Mouse (Mus musculus) erythroblast, embryonic 14.5 days (primary cell): Measurements from ENCODE around the gene Abtb2. TPM values are rescaled to one million over a fixed set of nuclear protein-coding genes. Genes with fewer than 3 reads are reported as not detected.

Source experiments
- H3K27me3 ChIP-seq: 2 replicates; pipeline ENCODE4 v1.6.1; 2012; ENCODE audit warnings: inconsistent platforms; ENCODE audit not compliant: control insufficient read depth
- H3K36me3 ChIP-seq: 2 replicates; pipeline ENCODE4 v1.6.1; 2012; ENCODE audit warnings: mild to moderate bottlenecking, inconsistent platforms; ENCODE audit not compliant: control insufficient read depth
- H3K4me1 ChIP-seq: 2 replicates; pipeline ENCODE4 v1.6.1; 2012; ENCODE audit warnings: inconsistent platforms; ENCODE audit not compliant: control insufficient read depth
- H3K4me3 ChIP-seq: replicated peaks from 2 replicates; pipeline ENCODE3; 2012; ENCODE audit warnings: moderate library complexity, mild to moderate bottlenecking, inconsistent platforms
- H3K9me3 ChIP-seq: 2 replicates; pipeline ENCODE4 v1.6.1; 2012; ENCODE audit warnings: low read length, inconsistent platforms, mixed read lengths; ENCODE audit not compliant: control insufficient read depth
- GATA1 ChIP-seq: IDR thresholded peaks from 2 replicates; pipeline ENCODE4 v1.6.1; 2012; ENCODE audit warnings: low read length, inconsistent platforms, mixed read lengths
- TAL1 ChIP-seq: IDR thresholded peaks from 3 replicates; pipeline ENCODE4 v1.6.1; 2012; ENCODE audit warnings: low read length, inconsistent platforms, mixed read lengths
- polyA plus RNA-seq: library from polyadenylated mRNA; stranded (reverse); fragments of >175 nt; gene quantifications from 2 replicates; pipeline ENCODE4 v1.2.3, GENCODE M21; 2012

Abtb2 gene
- polyA plus RNA-seq, 1 experiment: 0.12 TPM

DNA sequence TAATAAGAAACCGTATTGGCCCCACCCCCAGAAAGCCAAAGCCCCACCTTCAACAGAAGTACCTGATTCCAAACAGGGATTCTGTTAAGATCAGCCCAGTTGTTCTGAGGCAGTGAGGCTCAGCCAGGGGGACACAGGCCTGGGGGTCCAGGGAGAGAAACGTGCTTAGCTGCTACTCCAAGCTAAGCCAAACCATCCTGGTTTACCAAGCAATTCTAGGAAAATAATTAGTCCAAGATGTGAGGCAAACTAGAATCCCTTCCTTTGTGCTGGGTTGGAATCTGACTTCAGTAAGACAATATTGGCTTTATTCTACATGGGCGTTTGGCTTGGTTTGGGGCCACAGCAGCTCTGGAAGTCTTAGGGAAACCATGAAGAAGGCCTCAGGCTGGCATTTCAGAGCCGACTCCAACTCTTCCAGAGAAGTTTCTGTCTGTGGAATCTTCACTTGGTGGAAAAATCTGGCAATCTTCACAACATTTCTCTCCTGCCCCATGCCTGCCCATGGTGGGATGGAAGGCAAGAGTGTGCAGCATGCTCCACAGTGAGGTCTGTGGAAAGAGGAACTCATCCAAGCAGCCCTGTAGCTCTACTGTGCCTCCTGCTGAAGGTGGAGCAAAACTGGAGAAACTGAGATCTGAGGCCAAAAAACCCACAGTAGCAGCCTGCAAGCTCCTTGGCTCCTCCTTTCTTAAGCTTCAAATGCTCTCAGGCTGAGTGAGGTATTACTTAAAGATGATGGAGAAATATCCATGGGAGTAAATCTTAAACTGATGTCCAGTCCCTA is 128.9 kb downstream of the Abtb2 start:
- Histone ChIP-seq H3K4me1 (no peaks in the 10 kb centered on the region), H3K9me3 (no peaks in the 10 kb centered on the region), H3K4me3 (no peak overlapping the region), H3K36me3 (no peaks in the 10 kb centered on the region), H3K27me3 (no peaks in the 10 kb centered on the region)
- no peak for TF ChIP-seq GATA1

DNA sequence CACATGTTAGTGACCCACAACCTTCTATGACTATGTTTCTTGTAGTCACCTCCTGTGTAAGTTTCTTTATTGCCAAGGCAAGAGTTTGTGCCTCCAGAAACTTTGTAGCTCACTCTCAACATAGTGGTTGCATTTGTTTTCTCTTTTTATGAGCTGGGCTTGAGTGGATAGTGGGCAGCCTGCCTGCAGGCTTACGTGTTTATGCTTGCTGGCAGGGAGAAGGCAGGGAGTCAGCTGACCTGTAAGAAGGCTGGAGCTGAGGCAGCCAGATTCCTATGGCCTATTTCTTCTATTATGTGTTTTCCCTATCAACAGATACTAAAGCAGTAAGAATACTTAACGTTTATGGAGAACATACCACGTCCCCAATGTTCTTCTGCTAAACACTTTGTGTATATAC is 130.1 kb downstream of the Abtb2 start:
- no peaks in the 10 kb centered on the region for H3K27me3 ChIP-seq
- H3K36me3 ChIP-seq: no peaks in the 10 kb centered on the region
- no peak overlapping the region for H3K4me3 ChIP-seq
- TF ChIP-seq TAL1 (no peak), GATA1 (no peak)
- no peaks in the 10 kb centered on the region for H3K9me3 ChIP-seq
- no peaks in the 10 kb centered on the region; the same call in 1 of the 2 replicates for H3K4me1 ChIP-seq

DNA sequence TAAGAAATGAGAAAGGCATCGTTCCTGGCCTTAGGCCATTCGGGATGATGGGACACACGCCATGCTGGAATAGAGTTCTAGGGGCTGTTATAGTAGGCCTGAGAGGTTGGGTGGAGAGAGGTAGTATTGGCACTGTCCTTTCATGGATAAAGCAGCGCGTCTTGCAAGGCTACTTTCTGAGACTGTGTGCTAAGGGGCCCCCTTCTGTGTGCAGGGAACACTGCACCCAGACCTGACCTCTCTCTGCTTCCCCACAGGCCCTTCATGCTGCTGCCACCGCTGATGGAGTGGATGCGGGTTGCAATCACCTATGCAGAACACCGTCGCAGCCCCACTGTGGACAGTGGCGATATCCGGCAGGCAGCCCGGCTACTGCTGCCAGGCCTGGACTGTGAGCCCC is 134.4 kb downstream of the Abtb2 start:
- Histone ChIP-seq H3K4me1 (peaks cover 11% of the 10 kb centered on the region; the same call in 1 of the 2 replicates), H3K36me3 (peaks cover 12% of the 10 kb centered on the region), H3K4me3 (no peak overlapping the region), H3K9me3 (no peaks in the 10 kb centered on the region), H3K27me3 (no peaks in the 10 kb centered on the region)
- TF ChIP-seq TAL1: no peak
- no peak for TF ChIP-seq GATA1

DNA sequence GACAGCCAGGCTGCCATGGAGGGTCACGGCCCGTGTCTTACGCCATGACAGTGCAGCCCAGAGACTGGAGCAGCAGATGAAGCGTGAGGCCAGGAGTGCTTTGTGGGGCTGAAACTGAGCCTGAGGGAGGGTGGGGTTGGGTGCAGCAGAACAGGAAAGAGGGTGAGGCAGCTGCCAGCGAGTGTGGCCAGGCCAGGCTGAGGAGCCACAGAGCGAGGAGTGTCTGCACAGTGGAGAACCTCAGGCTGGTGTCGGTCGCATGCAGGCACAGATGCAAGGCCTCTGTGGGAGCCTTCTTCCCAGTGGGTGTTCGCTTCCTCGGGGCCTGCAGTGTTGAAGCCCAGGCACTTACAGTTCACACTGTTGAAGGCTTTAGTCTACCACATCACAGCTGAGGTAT is 137.2 kb downstream of the Abtb2 start:
- Histone ChIP-seq H3K27me3 (no peaks in the 10 kb centered on the region), H3K36me3 (peaks cover 33% of the 10 kb centered on the region), H3K9me3 (no peaks in the 10 kb centered on the region), H3K4me1 (peaks cover 39% of the 10 kb centered on the region), H3K4me3 (no peak overlapping the region)
- no peak for TF ChIP-seq TAL1
- no peak for TF ChIP-seq GATA1

DNA sequence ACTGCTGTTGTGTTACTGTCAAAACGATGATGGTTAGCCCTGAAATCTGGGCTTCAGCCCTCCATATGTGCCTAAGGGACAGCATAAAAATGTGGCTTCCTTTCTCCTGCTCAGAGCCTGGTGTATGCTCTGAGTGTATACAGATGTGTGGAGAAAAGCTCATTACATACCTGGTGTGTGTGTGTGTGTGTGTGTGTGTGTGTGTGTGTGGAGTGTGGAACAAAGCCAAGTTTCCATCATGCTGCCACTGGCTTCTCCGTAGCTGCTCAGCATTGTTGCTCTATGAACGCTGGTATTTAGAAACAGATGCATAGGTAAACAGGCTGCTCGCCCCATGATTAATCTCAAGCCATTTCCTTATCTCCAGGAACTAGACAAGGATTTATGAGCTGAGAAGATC is 137.8 kb downstream of the Abtb2 start:
- TF ChIP-seq TAL1 (no peak), GATA1 (no peak)

DNA sequence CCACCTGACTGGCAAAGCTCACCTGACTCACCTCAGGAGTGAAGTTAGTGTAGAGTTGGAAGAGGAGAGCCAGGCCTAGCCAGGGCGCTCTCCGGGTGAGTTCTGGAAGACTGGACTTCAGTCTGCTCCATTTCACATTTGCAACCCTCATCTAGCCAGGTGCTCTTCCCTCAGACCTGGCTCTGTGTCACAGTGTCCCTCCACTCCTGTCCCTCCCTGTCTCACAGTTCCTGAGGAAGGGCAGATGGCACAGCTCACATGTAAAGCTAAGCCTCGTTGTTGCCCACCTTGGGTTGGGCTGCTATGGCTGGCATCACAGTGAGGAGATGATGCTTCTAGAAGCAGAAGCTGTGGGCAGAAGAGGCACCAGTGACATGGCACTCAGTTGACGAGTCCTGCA is 139.7 kb downstream of the Abtb2 start:
- H3K4me3 ChIP-seq: no peak overlapping the region
- H3K36me3 ChIP-seq: peaks cover 54% of the 10 kb centered on the region
- H3K27me3 ChIP-seq: no peaks in the 10 kb centered on the region

More for the DNA sequence above, 137.8 kb downstream of the Abtb2 start:
- Histone ChIP-seq H3K27me3 (no peaks in the 10 kb centered on the region), H3K4me3 (no peak overlapping the region), H3K4me1 (peaks cover 39% of the 10 kb centered on the region), H3K36me3 (peaks cover 38% of the 10 kb centered on the region), H3K9me3 (no peaks in the 10 kb centered on the region)

DNA sequence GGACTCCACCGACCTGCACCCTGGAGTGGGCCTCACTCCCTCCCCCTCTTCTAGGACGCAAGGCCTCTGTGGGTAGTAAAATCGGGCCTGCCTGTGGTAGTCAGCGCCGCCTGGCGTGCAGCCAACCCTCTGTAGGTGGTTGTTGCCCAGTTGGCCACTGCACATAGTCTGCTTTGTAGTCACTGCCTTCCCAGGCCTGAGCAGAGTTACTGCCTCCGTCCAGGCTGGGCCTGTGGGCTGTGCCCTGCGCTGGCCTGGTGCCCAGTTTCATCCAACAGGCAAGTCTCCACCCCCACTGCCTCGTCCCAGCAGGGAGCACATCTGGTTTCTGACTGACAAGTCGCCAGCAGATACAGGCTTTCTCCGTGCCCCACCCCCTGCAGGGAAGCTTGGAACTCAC is 140.1 kb downstream of the Abtb2 start:
- H3K4me1 ChIP-seq: peaks cover 42% of the 10 kb centered on the region
- peaks cover 58% of the 10 kb centered on the region for H3K36me3 ChIP-seq
- no peaks in the 10 kb centered on the region for H3K9me3 ChIP-seq
- no peak overlapping the region for H3K4me3 ChIP-seq
- no peaks in the 10 kb centered on the region for H3K27me3 ChIP-seq
- TF ChIP-seq TAL1 (no peak), GATA1 (no peak)

More for the DNA sequence above, 139.7 kb downstream of the Abtb2 start:
- Histone ChIP-seq H3K9me3 (no peaks in the 10 kb centered on the region), H3K4me1 (peaks cover 42% of the 10 kb centered on the region)
- TF ChIP-seq GATA1 (no peak), TAL1 (no peak)

DNA sequence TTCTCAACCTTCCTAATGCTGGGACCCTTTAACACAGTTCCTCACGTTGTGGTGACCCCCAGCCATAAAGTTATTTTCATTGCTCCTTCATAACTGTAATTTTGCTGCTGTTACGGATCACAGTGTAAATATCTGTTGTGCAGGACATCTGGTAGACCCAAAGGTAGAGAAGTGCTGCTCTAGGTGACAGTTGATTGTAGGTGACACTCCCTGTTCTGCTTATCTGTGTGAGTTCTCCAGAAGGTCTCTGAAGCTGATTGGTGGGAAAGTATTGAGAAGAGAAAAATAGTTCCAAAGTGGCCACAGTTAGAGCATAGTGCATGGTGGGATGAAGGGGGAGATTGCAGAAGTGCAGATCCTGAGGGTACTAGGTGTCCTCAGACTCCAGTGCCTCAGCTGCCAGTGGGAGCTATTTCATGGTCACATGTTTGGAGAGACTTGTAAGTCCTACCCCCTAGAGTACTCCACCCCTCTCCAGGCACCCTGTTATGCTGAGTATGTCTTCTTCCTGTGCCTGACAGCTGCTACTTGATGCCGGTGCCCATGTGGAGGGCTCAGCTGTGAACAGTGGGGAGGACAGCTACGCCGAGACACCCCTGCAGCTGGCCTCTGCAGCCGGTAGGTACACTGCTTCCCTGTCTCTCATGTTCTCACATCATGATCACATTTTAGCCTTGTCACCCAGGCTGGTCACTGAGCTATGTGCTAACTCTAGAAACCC is 141.1 kb downstream of the Abtb2 start:
- Histone ChIP-seq H3K4me1 (peaks cover 42% of the 10 kb centered on the region), H3K9me3 (no peaks in the 10 kb centered on the region), H3K4me3 (no peak overlapping the region), H3K36me3 (peaks cover 61% of the 10 kb centered on the region), H3K27me3 (no peaks in the 10 kb centered on the region)
- TF ChIP-seq GATA1: no peak
- TF ChIP-seq TAL1: no peak

DNA sequence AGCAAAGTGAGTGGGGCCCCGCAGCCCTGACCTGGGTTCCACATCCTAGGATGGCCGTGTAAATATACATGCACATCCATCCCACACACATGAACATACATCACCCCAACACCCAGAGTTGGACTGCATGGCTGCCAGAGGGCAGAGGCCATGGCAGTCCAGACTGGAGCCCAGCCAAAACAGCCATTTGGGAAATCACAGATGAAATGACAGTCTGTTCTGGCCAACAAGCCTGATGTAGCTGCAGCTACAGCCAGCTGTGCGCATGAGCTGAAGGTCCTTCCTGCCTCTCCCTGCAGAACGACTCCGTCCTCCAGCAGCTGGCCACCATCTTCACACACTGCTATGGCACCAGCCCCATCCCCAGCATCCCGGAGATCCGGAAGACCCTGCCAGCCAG is 144.7 kb downstream of the Abtb2 start:
- Histone ChIP-seq H3K4me3 (no peak overlapping the region), H3K4me1 (peaks cover 28% of the 10 kb centered on the region), H3K36me3 (peaks cover 51% of the 10 kb centered on the region), H3K27me3 (no peaks in the 10 kb centered on the region), H3K9me3 (no peaks in the 10 kb centered on the region)
- TF ChIP-seq TAL1 (no peak), GATA1 (no peak)
